Mouse (Mus musculus): ENCODE data around the gene Hdhd3. TPM values are rescaled to one million over a fixed set of nuclear protein-coding genes. Genes with fewer than 3 reads are reported as not detected.

Hdhd3 gene
- polyA plus RNA-seq (2017; shearing (Covaris generic)) = 1 to 10 TPM in 1 of 2 experiments, under 1 TPM in 1; 0.81 to 1.3 TPM

DNA sequence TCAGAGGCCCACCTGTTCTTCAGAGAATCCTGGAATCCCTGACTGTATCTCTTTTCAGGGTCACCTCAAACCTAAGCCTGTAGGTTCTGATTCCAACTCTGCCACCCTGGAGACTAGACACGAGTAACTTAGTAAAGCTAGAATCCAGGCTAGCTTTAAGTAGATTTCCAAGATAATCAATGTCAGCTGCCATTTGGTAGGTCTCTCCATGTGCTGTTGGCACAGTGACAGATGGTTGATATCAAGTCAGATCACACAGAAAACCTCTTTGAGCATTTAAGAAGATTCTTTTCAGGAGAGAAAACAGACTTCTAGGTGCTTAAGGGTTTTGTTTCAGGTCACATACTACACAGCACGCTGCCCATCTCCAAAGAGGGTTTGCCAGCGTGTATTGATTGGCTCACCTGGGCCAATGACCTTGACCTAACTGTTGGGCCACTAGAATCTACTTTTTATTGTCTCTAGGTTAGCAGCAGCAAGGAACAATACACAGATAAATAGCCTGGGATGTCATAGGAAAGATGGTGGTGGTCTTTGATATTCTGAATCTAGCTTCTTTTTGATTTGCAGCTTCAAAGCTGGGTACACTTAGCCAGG, at the start of gene Hdhd3:
Hdhd3 (minus strand) TSS at position 94 of the 597 bp plus-strand sequence.
- no peak for ATAC-seq

DNA sequence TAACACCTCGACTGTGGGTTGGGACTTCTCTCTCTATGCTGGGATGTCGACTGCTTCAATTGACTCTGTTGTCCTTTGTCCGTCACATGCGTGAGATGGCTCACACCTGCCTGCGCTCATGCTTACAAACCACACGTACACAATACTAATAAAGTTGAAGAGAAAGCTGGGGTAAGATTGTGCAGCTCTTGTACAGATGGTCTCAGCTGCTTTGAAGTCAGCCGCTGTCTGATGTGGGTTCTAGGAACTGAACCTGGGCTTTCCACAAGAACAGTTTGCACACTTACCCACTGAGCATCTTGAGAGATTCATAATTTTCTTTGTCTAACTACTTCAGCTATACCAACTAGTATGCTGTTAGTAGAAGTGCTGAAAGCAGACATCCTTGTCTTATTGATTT, 48.7 kb upstream of the Hdhd3 start:
- peak; percentile 76 for ATAC-seq

DNA sequence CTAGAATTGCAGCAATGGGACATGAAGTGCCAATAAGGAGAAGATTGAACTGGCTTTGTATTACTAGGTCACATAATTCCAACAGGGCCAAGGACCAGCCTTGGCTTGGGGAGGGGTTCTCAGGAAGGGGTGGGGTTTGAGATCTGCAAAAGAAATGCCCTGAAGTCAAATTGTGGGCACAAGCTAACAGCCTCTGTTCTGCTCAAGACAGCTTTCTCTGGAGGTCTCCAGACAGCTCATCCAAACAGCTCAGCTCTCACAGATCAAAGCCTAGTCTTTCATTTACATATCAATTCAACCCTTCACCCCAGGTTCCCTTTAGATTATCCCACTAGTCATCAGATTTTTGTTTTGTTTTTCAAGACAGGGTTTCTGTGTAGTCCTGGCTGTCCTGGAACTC, 41.5 kb upstream of the Hdhd3 start:
- ATAC-seq = no peak

GRCm38 (mm10) chr4:62543782-62544181, 40.5 kb upstream of the Hdhd3 start:
- ATAC-seq = no peak

DNA sequence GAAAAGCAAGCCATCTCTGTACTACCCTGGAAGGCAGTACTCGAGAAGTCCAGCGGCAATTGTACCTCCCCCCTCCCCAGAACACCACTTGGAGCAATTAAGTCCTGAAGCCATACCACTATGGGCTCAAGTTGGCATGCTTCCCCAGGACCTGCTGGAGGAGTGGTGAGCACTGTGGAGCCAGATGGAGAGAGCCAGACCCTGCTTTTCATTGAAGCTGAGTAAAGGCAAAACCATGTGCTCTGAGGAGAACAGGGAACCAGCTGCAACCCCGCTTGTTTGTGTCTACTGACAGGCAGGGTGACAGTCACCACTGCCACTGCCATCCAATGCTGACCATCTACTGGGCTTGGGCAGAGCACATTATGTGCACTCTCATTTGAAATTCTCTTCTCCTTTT, 38.5 kb upstream of the Hdhd3 start:
- ATAC-seq = no peak

- ATAC-seq = no peak
Observed at GRCm38 (mm10) chr4:62533729-62534128, 30.5 kb upstream of the Hdhd3 start.

DNA sequence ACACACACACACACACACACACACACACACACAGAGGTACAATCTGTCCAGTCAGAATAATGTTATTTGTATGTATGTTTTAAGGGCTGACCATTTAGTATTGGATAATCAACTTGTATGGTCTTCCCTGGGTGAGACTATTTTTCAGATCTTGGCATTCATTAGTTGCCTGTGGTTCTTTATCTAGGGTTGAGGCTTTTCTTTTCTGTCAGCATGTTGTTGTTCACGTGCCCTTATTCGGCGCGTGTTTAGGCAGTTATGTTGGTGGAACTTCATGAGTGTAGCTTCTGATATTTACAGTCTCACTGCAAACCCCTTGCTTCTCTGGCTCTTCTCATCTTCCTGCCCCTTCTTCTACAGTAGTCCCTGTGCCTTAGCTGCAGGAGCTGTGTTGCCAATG, 24.4 kb upstream of the Hdhd3 start:
- no peak for ATAC-seq

- no peak for ATAC-seq
Observed at GRCm38 (mm10) chr4:62526256-62526655, 23.0 kb upstream of the Hdhd3 start.

GRCm38 (mm10) chr4:62525489-62525811, 22.2 kb upstream of the Hdhd3 start:
- no peak for ATAC-seq

DNA sequence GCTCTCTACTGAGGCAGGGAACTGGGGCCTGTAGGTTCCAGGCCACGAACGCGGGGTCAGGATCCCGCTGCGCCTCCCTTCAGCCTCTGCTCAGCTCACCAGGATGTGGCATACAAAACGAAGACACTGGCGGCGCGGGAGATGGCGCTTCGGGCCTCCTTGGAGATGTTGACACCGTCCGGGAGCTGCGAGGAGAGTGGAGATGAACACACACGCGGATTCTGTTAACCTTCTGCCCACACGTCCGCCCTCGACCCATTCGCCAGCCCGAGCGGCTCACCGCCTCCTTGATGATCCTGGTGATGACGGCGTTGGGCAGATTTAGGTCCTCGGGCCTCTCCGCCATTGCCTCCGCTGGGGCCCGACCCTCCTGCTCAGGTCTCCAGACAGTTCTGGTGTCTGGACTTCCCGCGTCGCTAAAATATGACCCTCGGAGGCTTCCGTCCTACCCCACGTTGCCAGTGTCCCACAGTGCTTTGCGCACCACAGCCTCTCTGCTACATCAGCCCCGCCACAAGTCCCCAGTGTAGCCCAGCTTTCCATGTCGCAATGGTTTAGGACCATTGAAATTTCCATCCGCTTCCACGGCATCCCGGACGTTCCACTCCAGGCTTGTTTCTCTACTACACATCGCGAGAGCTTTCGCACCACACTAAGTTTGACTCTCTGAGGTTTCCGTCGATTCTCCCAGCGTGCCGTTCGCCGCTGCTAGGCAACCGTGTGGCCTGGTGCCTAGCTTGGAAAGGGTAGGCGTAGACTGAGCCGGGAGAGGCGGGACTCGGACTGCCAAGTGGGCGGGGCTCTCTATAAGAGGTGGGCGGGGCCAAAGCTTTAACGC, 21.6 kb upstream of the Hdhd3 start, which contains the start of the genes Pole3 and 4933430I17Rik:
Pole3 (minus strand) TSS at position 418 of the 838 bp plus-strand sequence.
4933430I17Rik (plus strand) TSS at position 719 of the 838 bp plus-strand sequence.
- ATAC-seq = peak; percentile 95

- no peak for ATAC-seq
Observed at GRCm38 (mm10) chr4:62520892-62521400, 17.7 kb upstream of the Hdhd3 start.

DNA sequence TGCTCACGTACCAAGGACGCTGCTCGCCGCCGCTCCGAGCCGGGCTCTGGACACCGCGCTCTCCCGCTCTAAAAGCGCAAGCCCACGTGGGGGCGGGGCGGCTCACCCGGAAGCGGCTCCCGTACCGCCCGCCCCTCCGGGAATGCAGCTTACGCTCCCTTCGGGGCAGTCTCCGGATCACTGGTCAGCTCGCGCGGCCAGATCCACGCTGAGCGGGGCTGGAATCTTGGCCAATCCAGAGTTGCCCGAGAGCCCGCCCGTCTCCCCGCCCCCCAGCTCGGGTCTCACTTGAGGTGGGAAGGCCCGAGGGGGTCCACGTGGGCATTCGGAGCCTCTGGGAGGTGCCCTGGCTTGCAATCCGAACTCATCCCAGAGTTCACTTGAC, 16.6 kb upstream of the Hdhd3 start, which contains the start of gene Alad:
Alad (minus strand) TSS at position 70 of the 385 bp plus-strand sequence.
- ATAC-seq = peak; percentile 77

DNA sequence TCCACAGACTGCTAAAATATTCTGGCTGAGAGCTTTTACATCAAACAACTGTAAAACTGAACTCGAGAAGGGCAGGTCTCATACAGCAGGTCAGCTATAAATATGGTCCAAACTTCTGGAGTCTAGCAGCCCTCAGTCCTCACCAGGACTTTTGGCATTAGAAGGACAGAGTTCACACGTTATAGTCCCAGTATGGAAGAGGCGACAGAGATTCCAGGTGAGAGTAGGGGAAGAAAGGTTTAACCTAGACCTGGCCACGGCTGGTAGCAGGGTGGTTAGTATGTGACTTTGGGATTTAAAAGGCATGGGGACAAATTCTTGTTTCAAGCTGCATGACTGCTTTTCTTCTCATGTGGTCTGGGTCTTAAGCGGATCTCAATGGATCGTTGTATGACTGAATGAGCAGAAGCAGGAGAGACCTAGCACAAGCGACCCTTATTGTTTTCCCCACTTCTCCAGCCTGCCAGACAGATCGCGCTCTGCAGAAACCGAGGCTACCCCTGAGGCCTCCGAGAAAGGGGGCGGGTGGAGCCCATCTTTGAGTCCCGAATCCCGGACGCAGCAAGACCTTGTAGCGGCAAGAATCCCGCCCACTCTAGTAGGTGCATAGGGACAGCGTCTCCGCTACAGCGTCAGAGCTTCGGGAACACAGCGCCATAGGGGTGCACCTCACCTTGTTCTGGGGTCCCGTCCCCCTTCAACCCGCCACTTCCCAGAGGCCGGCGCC, 16.0 kb upstream of the Hdhd3 start:
- peak; percentile 64 for ATAC-seq

- peak; percentile 30 for ATAC-seq
Observed at GRCm38 (mm10) chr4:62518416-62519121, 15.3 kb upstream of the Hdhd3 start.

DNA sequence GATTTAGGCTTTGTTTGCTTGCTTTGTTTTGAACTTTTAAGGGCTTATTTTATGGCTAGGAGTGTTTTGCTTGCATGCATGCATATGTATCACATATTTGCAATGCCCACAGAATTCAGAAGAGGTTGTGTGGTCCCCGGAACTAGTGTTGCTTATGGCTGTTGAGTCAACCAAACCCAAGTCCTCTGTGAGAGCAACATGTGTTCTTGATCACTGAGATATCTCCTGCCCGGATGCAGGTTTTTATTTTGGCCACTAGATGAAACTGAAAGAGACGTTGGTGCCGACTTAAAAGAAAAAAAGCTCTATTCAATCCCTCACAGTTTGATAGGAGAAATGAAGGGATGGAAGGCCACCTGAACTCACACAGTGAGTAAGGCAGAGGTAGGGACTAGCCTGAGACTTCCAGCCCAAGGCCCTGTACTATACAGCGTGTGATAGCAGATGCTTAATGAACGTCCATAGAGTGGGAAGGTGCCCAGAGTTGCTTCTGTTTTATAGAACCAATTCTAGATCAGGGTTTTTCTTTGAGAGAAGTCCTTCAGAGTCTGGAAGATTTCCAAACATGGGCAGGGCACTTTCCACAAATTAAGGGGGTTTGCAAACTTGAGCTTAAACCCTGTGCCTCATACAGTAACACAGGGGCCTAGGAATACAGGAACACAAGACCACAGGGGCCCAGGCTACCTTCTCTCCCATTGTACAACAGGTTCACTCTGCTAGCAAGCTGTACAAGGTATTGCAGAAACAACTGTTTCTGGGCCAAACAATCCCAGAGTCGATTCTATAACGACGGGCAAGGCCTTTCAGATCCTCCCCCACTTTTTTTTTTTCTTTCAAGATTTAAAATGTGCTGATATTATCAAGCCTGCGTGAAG, 14.5 kb upstream of the Hdhd3 start:
- ATAC-seq = peak; percentile 15

- no peak for ATAC-seq
Observed at GRCm38 (mm10) chr4:62517046-62517445, 13.8 kb upstream of the Hdhd3 start.

DNA sequence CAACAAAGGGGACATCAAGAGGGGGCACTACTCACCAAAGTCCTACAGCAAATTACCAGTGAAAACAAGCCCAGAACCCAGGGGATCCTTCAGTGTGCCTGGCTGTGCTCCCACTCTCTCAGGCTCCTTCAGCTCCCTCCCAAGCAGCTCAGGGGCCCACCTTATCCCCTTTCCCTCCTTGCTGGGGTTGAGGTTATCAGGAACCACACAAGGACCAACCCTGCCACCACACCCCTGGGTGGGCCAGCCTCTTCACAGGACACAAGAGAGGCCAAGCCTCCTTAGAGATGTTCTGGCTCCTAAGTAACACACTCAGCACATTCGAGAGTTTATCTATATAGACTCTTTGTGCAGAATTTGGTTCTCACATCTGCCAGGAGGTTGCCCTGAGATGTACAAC, 13.3 kb upstream of the Hdhd3 start:
- ATAC-seq = no peak

DNA sequence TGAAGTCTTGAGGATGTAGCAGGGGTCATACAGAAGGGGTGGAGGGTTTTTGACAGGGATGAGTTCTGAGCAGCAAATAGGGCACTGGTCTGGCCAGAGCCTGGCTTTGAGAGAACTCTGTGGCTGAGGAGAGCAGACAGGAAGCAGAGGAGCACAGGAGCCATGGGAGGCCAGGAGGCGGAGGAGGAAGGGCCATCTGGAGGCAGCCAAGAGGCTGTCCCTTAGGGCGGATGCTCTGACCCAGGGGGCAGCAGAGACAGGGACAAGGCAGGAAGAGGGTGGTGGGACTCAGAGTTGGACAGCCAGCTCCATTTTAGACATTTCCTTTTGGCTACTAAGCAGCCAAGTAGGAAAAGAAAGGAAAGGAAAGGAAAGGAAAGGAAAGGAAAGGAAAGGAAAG, 12.8 kb upstream of the Hdhd3 start:
- ATAC-seq = no peak

DNA sequence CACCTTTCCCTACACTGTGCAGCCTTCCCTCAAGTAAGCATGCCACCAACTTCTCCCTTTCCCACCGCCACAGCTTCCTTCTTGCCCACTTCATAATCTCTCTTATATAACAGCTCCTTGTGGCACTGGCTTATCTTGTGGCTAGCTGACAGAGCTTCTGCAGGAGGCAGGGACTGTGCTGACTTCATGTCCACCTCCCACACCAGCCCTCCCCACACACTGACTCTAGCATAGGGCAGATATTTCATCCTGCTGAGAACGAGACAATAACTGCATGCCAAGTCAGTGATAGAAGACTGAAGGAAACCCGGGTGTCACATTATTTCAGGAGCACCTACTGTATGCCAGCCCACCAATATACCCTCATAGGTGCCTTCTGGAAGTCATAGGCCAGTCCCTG, 12.2 kb upstream of the Hdhd3 start:
- ATAC-seq = no peak

DNA sequence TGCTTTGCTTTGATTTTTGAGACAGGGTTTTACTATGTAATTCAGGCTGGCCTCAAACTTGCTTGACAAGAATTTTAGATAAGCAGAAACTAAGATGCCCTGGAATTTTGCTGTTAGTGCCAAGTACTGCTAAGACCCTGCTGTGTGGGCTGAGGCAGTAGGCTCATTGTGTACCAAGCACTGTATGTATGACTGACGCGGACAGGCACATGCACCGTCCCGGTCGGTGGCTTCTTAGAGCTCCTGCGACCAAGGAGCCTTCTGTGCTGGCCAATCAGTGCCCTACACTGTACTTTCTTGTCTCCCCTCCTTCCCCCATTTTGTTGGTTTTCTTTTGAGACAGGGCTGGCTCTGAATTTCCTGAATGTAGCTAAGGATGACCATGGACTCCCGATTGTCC, 11.7 kb upstream of the Hdhd3 start:
- no peak for ATAC-seq

DNA sequence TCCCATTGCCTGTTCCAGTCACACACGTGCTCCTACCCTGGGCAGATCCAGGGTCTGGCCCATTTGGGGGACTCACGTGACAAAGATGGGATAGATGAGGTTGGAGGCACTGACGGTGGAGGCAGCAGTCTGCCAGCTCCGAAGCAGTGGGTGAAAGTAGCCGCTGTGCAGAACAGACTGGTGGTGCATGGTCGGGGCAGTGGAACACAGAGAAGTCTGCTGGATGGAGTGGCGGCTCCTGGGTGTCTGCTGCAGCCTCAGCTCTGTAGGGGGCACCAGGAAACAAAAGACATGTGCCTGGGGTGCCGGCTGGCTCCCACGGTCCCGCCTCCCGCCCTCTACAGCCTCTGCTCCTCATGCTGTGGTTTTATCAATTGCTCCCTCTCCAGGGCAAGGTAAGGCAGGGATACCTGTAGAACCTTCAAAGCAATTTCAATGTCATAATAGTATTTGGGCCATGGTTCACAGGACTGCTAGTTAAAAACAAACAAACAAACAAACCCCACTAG, 10.8 kb upstream of the Hdhd3 start:
- ATAC-seq = no peak
